Mouse (Mus musculus): Measurements from ENCODE around the gene Olfr513. TPM values are rescaled to one million over a fixed set of nuclear protein-coding genes. Genes with fewer than 3 reads are reported as not detected.

Gene Olfr513
- not detected for total RNA-seq (2021)
- long read RNA-seq, experiment 1: 0 reads
- long read RNA-seq, experiment 2: 0 reads

- DNase-seq: no peak
Measured at GRCm38 (mm10) chr7:108750673-108751072, at the start of gene Olfr513. TSS of gene Olfr513 (plus strand) at chr7:108750973.

- DNase-seq: no peak
Measured at GRCm38 (mm10) chr7:108713020-108713419, 37.8 kb upstream of the Olfr513 start, which contains the start of gene Olfr512. TSS of gene Olfr512 (plus strand) at chr7:108713320.

- DNase-seq: no peak
Measured at GRCm38 (mm10) chr7:108760411-108760810, 9.6 kb downstream of the Olfr513 start.

GRCm38 (mm10) chr7:108797205-108797933 is 46.6 kb downstream of the Olfr513 start:
- DNase-seq: no peak

Other genes with a start within 250 kb of the Olfr513 start
- gene Olfr502, start 225.9 kb upstream of the Olfr513 start, total RNA-seq (2021): not detected
- gene Olfr503, start 206.4 kb upstream of the Olfr513 start, total RNA-seq (2021): not detected
- gene Olfr504, start 185.2 kb upstream of the Olfr513 start, total RNA-seq (2021): not detected
- gene Olfr506, start 140.2 kb upstream of the Olfr513 start, total RNA-seq (2021): not detected
- gene Olfr507, start 129.2 kb upstream of the Olfr513 start, total RNA-seq (2021): not detected
- not detected for gene Olfr508, start 121.0 kb upstream of the Olfr513 start, total RNA-seq (2021)
- not detected for gene Olfr509, start 99.1 kb upstream of the Olfr513 start, total RNA-seq (2021)
- not detected for gene Olfr510, start 84.6 kb upstream of the Olfr513 start, total RNA-seq (2021)
- not detected for gene Olfr512, start 37.7 kb upstream of the Olfr513 start, total RNA-seq (2021)
- not detected for gene Olfr514, start 75.0 kb downstream of the Olfr513 start, total RNA-seq (2021)
- gene Olfr516, start 99.6 kb downstream of the Olfr513 start, total RNA-seq (2021): not detected
- not detected for gene Olfr517, start 121.4 kb downstream of the Olfr513 start, total RNA-seq (2021)
- gene Olfr518, start 134.0 kb downstream of the Olfr513 start, total RNA-seq (2021): not detected
- gene Olfr519, start 143.4 kb downstream of the Olfr513 start, total RNA-seq (2021): not detected
- under 1 TPM; 0.68 to 0.79 TPM for gene Nlrp10, start 179.2 kb downstream of the Olfr513 start, total RNA-seq (2021)
- gene Eif3f, start 183.4 kb downstream of the Olfr513 start, total RNA-seq (2021): 100 to 1,000 TPM; 121 to 122 TPM
- 1 to 10 TPM; 1.9 to 3.0 TPM for gene Tub, start 199.4 kb downstream of the Olfr513 start, total RNA-seq (2021)